Mouse (Mus musculus) neural tube, embryonic 11.5 days (tissue): Measurements from ENCODE around the gene Ppp1r13b. TPM values are rescaled to one million over a fixed set of nuclear protein-coding genes. Genes with fewer than 3 reads are reported as not detected.
"Not testable (repeated sequence)": the region's sequence is repeated elsewhere in the genome, so short reads cannot be mapped to it uniquely, and the experiment has no call there.

Experiments
- ATAC-seq: fragments of 200-750 bp; cut with Nextera tagmentation; 2 replicates; pipeline ENCODE4 v1.8.0; 2017; ENCODE audit warnings: moderate number of reproducible peaks, mild to moderate bottlenecking, moderate TSS enrichment, moderate library complexity; ENCODE audit not compliant: insufficient read depth, low FRiP score, low TSS enrichment
- DNase-seq: peaks from one replicate; pipeline ENCODE4 v3.0.0-alpha.2; 2015; ENCODE audit warnings: low spot score
- H3K27ac ChIP-seq: fragments of 300-500 bp; sonication (generic); 2 replicates; pipeline ENCODE4 v1.5.1; 2014; ENCODE audit warnings: low read depth, mild to moderate bottlenecking, low read length
- H3K27me3 ChIP-seq: fragments of 300-500 bp; sonication (generic); 2 replicates; pipeline ENCODE4 v1.6.1; 2014; ENCODE audit warnings: mild to moderate bottlenecking, low read length, mixed read lengths; ENCODE audit not compliant: control insufficient read depth, insufficient read depth
- H3K36me3 ChIP-seq: fragments of 300-500 bp; sonication (generic); 2 replicates; pipeline ENCODE4 v1.6.1; 2014; ENCODE audit warnings: mild to moderate bottlenecking, low read length, moderate library complexity, mixed read lengths; ENCODE audit not compliant: control insufficient read depth, insufficient read depth
- H3K4me1 ChIP-seq: fragments of 300-500 bp; sonication (generic); 2 replicates; pipeline ENCODE4 v1.6.1; 2014; ENCODE audit warnings: low read length, mixed read lengths; ENCODE audit not compliant: control insufficient read depth, insufficient read depth
- H3K4me2 ChIP-seq: fragments of 300-500 bp; sonication (generic); 2 replicates; pipeline ENCODE4 v1.6.1; 2014; ENCODE audit warnings: low read depth, mild to moderate bottlenecking, moderate library complexity
- H3K4me3 ChIP-seq: fragments of 300-500 bp; sonication (generic); 2 replicates; pipeline ENCODE4 v1.5.1; 2014; ENCODE audit warnings: low read depth, low read length
- H3K9ac ChIP-seq: fragments of 300-500 bp; sonication (generic); 2 replicates; pipeline ENCODE4 v1.6.1; 2014; ENCODE audit warnings: mild to moderate bottlenecking, low read length
- H3K9me3 ChIP-seq: fragments of 300-500 bp; sonication (generic); 2 replicates; pipeline ENCODE4 v1.6.1; 2016; ENCODE audit warnings: low read length; ENCODE audit not compliant: control insufficient read depth
- WGBS: fragments of 180-500 bp; shearing (Covaris S2); extraction: QIAGEN DNeasy Blood & Tissue Kit; methylation state at CpG from one replicate; pipeline ENCODE4 v1.1.7; 2014; 5-methylcytosine and 5-hydroxymethylcytosine counted together
- polyA plus RNA-seq: library from polyadenylated mRNA; unstranded; fragments of >200 nt; fragmentation: Nextera tagmentation; extraction: Ambion mirVana; gene quantifications from 2 replicates; pipeline ENCODE4 v1.2.1, GENCODE M21; 2014

The Ppp1r13b gene
- 10.2 and 11.8 TPM in 2 replicates for polyA plus RNA-seq

DNA sequence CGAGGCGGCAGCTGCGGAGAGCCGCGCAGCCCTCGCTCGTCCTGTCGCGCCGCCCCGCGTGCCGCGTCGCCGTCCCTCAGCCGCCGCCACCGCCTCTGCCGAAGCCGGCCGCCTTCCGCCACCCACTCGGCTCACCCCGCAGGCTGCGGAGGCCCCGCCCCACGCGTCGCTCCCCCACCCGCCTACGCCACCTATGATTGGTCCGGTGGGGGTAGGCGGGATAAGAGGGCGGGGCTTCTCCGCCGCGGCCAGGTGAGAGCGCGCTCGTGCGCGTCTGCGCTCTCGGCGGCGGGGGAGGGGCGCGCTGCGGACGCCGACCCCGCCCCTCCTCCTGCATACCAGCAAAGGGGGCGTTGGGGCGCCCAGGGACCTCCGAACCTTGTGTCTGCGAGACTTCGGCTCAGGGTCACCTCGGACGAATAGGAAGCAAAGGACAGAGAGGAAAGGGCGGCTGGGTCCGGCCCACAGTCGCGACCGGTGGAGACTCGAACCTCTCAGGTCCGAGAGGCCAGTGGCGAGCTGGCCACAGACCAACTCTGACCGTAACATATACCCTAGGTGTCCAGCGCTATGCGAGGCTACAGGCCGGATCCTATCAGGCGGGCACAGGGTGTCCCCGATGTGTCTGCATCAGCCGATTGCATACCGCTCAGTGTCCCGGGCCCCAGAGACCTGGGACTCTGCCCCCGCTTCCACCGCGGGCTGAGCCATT lies at the start of gene Ppp1r13b:
Gene Ppp1r13b, minus strand, starts transcription at position 141 of the 712 bp plus-strand sequence.
- DNase-seq (peak; percentile 92), ATAC-seq (peak; percentile 95)
- no peaks in the 10 kb centered on the region for H3K9me3 ChIP-seq
- H3K27me3 ChIP-seq, result peaks cover 20% of the 10 kb centered on the region
- peak within 1 kb of the TSS; percentile 74 for H3K4me3 ChIP-seq
- peak within 1 kb of the TSS; percentile 64 for H3K9ac ChIP-seq
- no peaks in the 10 kb centered on the region for H3K36me3 ChIP-seq
- peak within 1 kb of the TSS; percentile 96 for H3K4me2 ChIP-seq
- peaks cover 6% of the 10 kb centered on the region; the same call in 1 of the 2 replicates for H3K4me1 ChIP-seq
- H3K27ac ChIP-seq, result peak within 1 kb of the TSS; percentile 81
- WGBS, result under 1% methylated on average over 55 of the region's 80 CpGs

DNA sequence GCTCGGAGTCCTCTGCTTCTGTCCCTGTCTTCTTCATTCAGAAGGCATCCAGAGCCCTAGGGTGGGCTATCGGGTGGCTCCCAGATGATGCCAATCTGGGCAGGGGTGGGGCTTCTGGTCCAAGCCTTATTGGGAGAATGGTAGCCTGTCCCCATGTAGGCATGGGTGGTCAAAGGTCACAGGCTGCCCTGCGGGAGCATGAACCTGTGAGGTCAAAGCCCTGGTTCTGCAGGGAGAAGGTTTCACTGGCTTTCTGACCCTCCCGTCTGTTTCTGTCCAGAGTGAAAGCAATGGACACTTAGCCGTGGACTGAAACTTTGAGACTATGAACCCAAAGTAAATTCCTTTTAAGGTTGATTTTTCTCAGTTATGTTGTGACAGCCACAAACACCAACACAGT lies 48.3 kb upstream of the Ppp1r13b start:
- Histone ChIP-seq H3K9me3 (no peaks in the 10 kb centered on the region), H3K27ac (no peak overlapping the region), H3K4me1 (no peaks in the 10 kb centered on the region), H3K36me3 (peaks cover 11% of the 10 kb centered on the region), H3K9ac (no peak overlapping the region), H3K4me2 (no peak overlapping the region), H3K4me3 (no peak overlapping the region), H3K27me3 (no peaks in the 10 kb centered on the region)
- DNase-seq, result no peak
- ATAC-seq, result no peak
- 83% methylated on average over 5 of the region's 5 CpGs for WGBS

DNA sequence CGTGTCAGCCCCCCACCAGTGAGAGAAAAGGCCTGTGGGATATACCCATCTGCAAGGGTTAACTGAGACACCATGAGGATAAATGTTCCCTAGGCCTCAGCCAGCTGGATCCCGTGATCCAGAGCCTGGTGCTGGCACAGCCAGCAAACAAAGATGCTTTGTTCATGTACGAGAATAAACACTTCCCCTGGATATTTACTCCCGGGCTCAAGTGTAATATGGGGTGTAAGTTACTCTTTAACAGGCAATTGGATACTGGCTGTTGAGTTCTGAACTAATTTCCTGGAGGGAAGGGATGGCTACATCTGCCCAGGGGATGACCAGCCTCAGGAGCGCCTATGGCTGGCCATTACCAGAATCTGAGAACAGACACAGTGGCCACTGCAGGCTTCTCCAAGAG lies 43.8 kb upstream of the Ppp1r13b start:
- DNase-seq (no peak), ATAC-seq (no peak)
- no peak overlapping the region for H3K4me3 ChIP-seq
- 59% methylated on average over 5 of the region's 5 CpGs for WGBS
- no peaks in the 10 kb centered on the region for H3K27me3 ChIP-seq
- no peaks in the 10 kb centered on the region for H3K9me3 ChIP-seq
- H3K9ac ChIP-seq, result no peak overlapping the region
- H3K27ac ChIP-seq, result no peak overlapping the region
- H3K4me2 ChIP-seq, result no peak overlapping the region
- H3K4me1 ChIP-seq, result no peaks in the 10 kb centered on the region
- no peaks in the 10 kb centered on the region for H3K36me3 ChIP-seq

DNA sequence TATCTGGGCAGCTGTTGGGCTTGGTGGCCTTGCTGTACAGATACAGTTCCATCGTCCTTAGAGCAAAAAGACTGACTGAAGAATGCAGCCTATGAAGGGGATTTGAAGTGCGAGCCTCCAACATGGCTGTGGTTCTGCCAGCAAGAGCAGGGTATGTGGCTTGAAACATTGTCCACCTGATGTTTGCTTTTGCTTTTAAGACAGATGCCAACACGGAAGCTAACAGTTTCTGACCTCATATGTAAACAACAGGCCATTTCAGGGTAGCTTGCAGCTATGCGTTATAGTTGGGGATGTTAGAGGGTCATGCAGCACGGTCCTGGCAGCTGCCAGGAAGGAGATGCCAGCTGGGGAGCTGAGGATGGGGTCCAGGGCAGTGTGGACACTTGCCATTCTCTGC lies 42.6 kb upstream of the Ppp1r13b start:
- Histone ChIP-seq H3K4me3 (no peak overlapping the region), H3K9me3 (no peaks in the 10 kb centered on the region), H3K4me2 (no peak overlapping the region), H3K4me1 (no peaks in the 10 kb centered on the region), H3K36me3 (no peaks in the 10 kb centered on the region), H3K9ac (no peak overlapping the region), H3K27ac (no peak overlapping the region), H3K27me3 (no peaks in the 10 kb centered on the region)
- 86% methylated on average over 5 of the region's 5 CpGs for WGBS
- DNase-seq (no peak), ATAC-seq (no peak)

DNA sequence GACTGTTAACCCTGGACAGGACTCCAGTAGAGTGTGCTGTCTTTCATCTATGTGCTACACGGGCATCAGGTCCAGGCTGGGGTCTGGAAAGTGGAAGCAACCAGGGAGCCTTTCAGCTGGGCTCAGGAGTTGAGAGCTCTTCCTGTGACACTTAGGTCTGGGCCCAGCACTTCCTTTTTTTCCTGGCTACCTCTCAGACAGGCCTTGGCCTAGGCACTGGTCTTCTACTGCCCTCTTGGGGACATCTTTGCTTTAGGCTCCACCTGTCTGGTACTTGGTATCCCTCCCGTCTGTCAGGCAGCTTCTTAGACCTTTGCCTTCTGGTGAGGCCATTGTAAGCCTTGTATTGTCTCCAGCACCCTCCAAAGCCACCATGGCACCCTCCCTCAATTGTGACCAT lies 38.8 kb upstream of the Ppp1r13b start:
- H3K27me3 ChIP-seq, result no peaks in the 10 kb centered on the region

DNA sequence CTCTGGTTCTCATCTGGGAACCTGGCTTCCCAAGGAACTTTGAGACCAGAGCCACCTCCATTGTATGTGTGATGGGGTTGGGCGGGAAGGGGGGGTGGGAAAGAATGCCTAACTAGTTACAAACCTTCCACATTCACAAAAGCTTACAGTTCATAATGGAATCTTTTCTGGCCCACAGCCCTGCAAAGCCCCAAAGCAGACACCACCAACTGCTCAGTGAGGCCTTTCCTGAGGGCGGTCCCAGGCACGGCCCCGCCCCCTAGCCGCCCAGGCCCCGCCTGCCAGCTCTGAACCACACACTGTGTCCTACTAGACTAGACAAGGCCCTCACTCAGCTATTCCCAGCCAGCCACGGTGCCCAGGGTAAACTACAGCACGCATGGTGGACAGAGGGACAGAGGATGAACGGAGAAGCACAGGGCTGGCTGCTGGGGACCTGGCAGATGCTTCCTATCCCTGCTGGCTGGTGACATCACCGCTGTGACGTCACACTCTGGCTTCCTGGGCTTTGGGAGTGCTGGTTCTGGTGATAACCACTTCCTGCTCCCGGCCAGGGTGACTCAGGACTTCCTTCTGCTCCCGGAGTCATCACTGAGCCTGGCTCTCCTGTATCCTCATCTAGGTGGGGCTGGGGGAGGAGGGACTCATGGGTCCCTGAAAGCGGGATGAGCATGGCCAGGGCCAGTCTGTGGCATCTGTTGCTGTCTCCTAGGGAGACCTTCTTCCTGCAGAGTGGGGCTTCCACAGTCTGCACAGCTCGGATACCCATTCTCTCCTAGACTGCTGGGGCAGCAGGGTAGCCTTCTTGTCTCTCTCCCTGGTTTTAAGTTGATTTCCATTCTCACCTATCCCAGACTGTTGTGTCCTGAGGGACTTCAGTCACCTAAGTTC lies 38.1 kb upstream of the Ppp1r13b start:
- ATAC-seq, H3K4me1 ChIP-seq, DNase-seq, H3K27ac ChIP-seq, H3K4me3 ChIP-seq, H3K9me3 ChIP-seq, H3K36me3 ChIP-seq, H3K9ac ChIP-seq, H3K4me2 ChIP-seq, H3K27me3 ChIP-seq: not testable (repeated sequence)
- whole genome bisulfite sequencing, result 58% methylated on average over 8 of the region's 15 CpGs

More for the DNA sequence above, 38.8 kb upstream of the Ppp1r13b start:
- H3K4me1 ChIP-seq, result no peaks in the 10 kb centered on the region
- no peak overlapping the region for H3K9ac ChIP-seq
- ATAC-seq, result no peak
- no peak overlapping the region for H3K27ac ChIP-seq
- no peak overlapping the region for H3K4me2 ChIP-seq
- peak; percentile 26 for DNase-seq
- 54% methylated on average over 2 of the region's 2 CpGs for WGBS
- H3K4me3 ChIP-seq, result no peak overlapping the region
- no peaks in the 10 kb centered on the region for H3K36me3 ChIP-seq
- no peaks in the 10 kb centered on the region for H3K9me3 ChIP-seq

DNA sequence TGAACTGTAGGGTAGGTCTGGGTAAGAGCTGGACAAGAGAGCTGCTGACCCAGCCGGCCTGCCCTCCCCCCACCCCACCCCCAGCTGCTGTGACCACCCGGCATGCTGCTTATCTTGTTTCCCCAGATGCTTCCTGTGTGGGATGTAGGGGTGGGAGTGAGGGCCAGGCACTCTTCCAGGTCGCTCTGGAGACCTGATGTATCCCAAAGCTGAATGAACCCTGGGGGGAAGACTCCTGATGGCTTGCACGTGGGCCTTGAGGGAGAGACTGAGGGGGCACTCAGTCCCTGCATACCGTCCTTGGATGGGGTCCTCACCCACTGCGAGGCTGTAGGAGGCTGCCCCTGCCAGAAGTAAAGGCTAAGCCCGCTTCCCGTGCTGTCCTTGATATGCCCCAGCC lies 37.2 kb upstream of the Ppp1r13b start:
- 0 out of 2 replicates have a peak overlapping the region, but pooled peaks have one; percentile 27 for H3K27ac ChIP-seq
- no peak overlapping the region for H3K4me3 ChIP-seq
- H3K4me2 ChIP-seq, result no peak overlapping the region
- no peaks in the 10 kb centered on the region for H3K4me1 ChIP-seq
- no peak for DNase-seq
- no peaks in the 10 kb centered on the region for H3K9me3 ChIP-seq
- no peaks in the 10 kb centered on the region for H3K27me3 ChIP-seq
- no peaks in the 10 kb centered on the region for H3K36me3 ChIP-seq
- no peak for ATAC-seq
- no peak overlapping the region for H3K9ac ChIP-seq
- 73% methylated on average over 8 of the region's 8 CpGs for WGBS

DNA sequence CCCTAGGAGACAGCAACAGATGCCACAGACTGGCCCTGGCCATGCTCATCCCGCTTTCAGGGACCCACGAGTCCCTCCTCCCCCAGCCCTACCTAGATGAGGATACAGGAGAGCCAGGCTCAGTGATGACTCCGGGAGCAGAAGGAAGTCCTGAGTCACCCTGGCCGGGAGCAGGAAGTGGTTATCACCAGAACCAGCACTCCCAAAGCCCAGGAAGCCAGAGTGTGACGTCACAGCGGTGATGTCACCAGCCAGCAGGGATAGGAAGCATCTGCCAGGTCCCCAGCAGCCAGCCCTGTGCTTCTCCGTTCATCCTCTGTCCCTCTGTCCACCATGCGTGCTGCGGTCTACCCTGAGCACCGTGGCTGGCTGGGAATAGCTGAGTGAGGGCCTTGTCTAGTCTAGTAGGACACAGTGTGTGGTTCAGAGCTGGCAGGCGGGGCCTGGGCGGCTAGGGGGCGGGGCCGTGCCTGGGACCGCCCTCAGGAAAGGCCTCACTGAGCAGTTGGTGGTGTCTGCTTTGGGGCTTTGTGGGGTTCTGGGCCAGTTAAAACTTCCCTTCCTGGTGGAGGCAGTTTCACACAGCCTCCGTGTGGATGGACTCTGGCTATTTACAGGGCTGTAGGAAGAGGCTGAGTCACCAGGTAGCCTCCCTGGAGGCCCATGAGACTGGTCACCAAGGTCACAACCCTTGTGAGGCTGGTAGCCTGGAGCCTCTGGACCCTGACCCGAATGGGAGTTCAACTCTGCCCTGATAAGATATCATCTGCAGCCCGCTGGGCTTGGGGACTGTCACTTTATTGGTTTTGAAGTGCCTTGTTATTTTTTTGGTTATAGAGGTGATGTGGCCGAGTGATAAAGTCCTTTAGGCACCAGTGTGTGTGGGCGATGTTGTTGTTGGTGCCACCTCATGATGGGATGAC lies 36.4 kb upstream of the Ppp1r13b start:
- not testable (repeated sequence) for H3K9ac ChIP-seq, H3K4me2 ChIP-seq, H3K27me3 ChIP-seq, H3K27ac ChIP-seq, H3K36me3 ChIP-seq, H3K4me1 ChIP-seq, DNase-seq, H3K9me3 ChIP-seq, H3K4me3 ChIP-seq
- WGBS, result 79% methylated on average over 12 of the region's 20 CpGs
- peak; percentile 48; the same call in 1 of the 2 replicates for ATAC-seq
